In the genomic region with DNA sequence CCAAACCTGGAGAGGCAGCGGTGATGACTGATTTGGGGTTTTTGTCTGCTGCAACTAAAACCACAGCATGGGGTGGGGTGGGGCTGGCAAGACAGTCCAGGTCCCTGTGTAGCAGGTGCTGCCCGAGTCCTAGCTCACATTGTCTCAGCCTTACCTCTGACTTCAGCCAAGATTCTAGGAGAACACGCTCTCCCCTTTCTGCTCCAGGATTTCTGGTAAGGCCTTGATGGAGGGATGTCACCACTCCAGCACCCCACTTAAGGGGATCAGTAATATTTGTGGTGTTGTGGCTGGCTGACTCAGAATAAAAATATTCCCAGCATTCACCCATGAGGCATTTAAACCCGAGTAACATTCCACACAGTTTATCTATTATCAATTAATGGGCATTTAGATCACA, we compare ENCODE assay signal across 25 mouse cellular contexts. TPM values are rescaled to one million over a fixed set of nuclear protein-coding genes. Genes with fewer than 3 reads are reported as not detected.
"Had no signal": no experiment of that assay in that cellular context is flagged by ENCODE, and none has a peak within 500 bp of the region (broad histone marks: within the 10 kb centered on the region; RNA-seq: fewer than 3 reads in every experiment).

No protein-coding gene starts in this region.

- H3K4me3 ChIP-seq: limb, embryonic 10.5 days; limb, embryonic 13.5 days; liver, embryonic 12.5 days; liver, embryonic 15.5 days; neural tube, embryonic 12.5 days; neural tube, embryonic 15.5 days; stomach, embryonic 15.5 days had no signal

- ATAC-seq: liver, embryonic 12.5 days had no signal

- H3K36me3 ChIP-seq: limb, embryonic 10.5 days; limb, embryonic 13.5 days; liver, embryonic 12.5 days; liver, embryonic 15.5 days; neural tube, embryonic 12.5 days; neural tube, embryonic 15.5 days; stomach, embryonic 15.5 days had no signal

- H3K4me2 ChIP-seq: limb, embryonic 13.5 days; liver, embryonic 12.5 days; liver, embryonic 15.5 days; midbrain, embryonic 11.5 days; neural tube, embryonic 12.5 days; neural tube, embryonic 15.5 days; stomach, embryonic 15.5 days had no signal

- H3K27ac ChIP-seq: kidney, postnatal 0 days; limb, embryonic 10.5 days; limb, embryonic 13.5 days; liver, embryonic 12.5 days; liver, embryonic 15.5 days; neural tube, embryonic 12.5 days; neural tube, embryonic 15.5 days; stomach, embryonic 15.5 days had no signal

- DNase-seq: kidney, postnatal 25 days; liver; lung, adult 2 months; lung, postnatal 14 days; lung, postnatal 4 days; midbrain, embryonic 14.5 days; right cerebral cortex, adult 18-20 months; right cerebral cortex, postnatal 25 days; spleen, adult 18-20 months; thymus, postnatal 36 days had no signal

- H3K27me3 ChIP-seq: limb, embryonic 13.5 days; liver, embryonic 12.5 days; neural tube, embryonic 12.5 days; neural tube, embryonic 15.5 days; stomach, embryonic 15.5 days had no signal

RNA-seq across cellular contexts. Expression of a gene that starts 11.6 kb away (rescaled TPM):
- total RNA-seq: layer of hippocampus, postnatal 10 days; left cerebral cortex, postnatal 25 days; megakaryocyte progenitor cell, adult 5-6 weeks; megakaryocyte-erythroid progenitor cell, adult 5-6 weeks had no signal
- polyA plus RNA-seq: liver, embryonic 12.5 days; lung, embryonic 16.5 days; midbrain, embryonic 11.5 days; midbrain, embryonic 14.5 days; midbrain, postnatal 0 days; neural tube, embryonic 12.5 days; neural tube, embryonic 15.5 days had no signal

RNA-seq across cellular contexts. Expression of a gene that starts 12.2 kb away (rescaled TPM):
- total RNA-seq: megakaryocyte progenitor cell, adult 5-6 weeks had no signal
